Mouse (Mus musculus) brown adipose tissue, adult 24 weeks (tissue): ENCODE results near the gene Cyb561d2. TPM values are rescaled to one million over a fixed set of nuclear protein-coding genes. Genes with fewer than 3 reads are reported as not detected.
"Not testable (repeated sequence)": the region's sequence is repeated elsewhere in the genome, so short reads cannot be mapped to it uniquely, and the experiment has no call there.

Experiments
- H3K27ac ChIP-seq: fragments of 200-500 bp; replicated peaks from 2 replicates; pipeline ENCODE4 v1.5.1; 2012; ENCODE audit warnings: low read depth, mild to moderate bottlenecking, low read length
- H3K4me1 ChIP-seq: fragments of 200-500 bp; 2 replicates; pipeline ENCODE4 v1.6.1; 2012; ENCODE audit warnings: low read length, mixed read lengths; ENCODE audit not compliant: control insufficient read depth, insufficient read depth, insufficient read length
- H3K4me3 ChIP-seq: fragments of 200-500 bp; 2 replicates; pipeline ENCODE4 v1.5.1; 2012; ENCODE audit warnings: low read depth, mild to moderate bottlenecking, low read length, moderate library complexity; ENCODE audit not compliant: insufficient read depth
- polyA plus RNA-seq: library from polyadenylated mRNA; stranded (reverse); fragments of >200 nt; gene quantifications from 2 replicates; pipeline ENCODE4 v1.2.4, GENCODE M21; 2012; ENCODE audit not compliant: missing spikeins, insufficient read depth, insufficient read length

The Cyb561d2 gene
- polyA plus RNA-seq, 1 experiment, result 6.1 TPM

DNA sequence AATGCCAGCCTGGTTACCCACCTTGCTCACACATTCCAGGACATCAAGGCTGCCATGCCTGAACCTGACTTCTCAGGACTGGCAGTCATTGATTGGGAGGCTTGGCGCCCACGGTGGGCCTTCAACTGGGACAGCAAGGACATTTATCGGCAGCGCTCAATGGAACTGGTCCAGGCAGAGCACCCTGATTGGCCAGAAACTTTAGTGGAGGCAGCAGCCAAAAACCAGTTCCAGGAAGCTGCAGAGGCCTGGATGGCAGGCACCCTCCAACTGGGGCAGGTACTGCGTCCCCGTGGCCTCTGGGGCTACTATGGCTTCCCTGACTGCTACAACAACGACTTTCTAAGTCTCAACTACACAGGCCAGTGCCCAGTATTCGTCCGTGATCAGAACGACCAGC lies 35.9 kb upstream of the Cyb561d2 start:
- Histone ChIP-seq H3K4me1 (peaks cover 9% of the 10 kb centered on the region; the same call in 1 of the 2 replicates), H3K4me3 (peak overlapping the region; percentile 71), H3K27ac (peak overlapping the region; percentile 57)

DNA sequence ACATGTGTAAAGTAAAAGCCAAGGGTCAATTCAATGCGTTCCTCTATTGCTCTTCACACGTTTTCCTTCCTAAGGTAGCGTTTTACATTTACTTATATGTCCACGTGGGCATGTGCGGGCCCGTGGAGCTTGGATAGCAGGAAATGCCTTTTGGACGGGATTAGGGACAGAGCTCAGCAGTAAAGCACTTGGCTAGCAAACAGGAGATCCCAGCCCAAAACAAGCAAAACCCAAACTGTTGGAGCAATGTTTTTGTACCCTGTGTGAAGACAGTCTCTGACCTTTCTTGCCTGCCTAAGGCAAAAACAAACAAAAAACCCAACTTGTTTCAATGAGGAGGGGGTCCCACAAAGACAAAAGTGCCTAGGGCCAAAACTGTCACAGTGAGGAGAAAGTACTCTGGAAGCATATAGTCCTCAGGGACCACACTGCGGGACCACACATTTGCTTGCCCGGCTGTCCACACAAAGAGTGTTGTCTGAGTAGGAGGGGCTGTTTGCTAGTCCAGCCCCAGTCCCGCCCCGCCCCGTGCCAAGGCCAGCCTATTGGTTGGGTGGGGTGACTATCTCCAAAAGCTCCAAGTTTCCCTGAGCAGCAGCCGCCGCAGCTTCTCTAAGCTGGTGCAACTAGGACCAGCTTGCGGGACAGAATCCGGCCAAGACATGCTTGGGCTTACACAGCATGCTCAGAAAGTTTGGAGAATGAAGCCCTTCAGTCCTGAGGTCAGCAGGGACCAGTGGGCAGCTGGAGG lies 34.5 kb upstream of the Cyb561d2 start, which contains the start of gene Hyal1:
Gene Hyal1, plus strand, starts transcription at position 571 of the 751 bp plus-strand sequence.
- H3K27ac ChIP-seq, result peak within 1 kb of the TSS; percentile 56
- peaks cover 11% of the 10 kb centered on the region; the same call in 1 of the 2 replicates for H3K4me1 ChIP-seq
- peak within 1 kb of the TSS; percentile 71 for H3K4me3 ChIP-seq

DNA sequence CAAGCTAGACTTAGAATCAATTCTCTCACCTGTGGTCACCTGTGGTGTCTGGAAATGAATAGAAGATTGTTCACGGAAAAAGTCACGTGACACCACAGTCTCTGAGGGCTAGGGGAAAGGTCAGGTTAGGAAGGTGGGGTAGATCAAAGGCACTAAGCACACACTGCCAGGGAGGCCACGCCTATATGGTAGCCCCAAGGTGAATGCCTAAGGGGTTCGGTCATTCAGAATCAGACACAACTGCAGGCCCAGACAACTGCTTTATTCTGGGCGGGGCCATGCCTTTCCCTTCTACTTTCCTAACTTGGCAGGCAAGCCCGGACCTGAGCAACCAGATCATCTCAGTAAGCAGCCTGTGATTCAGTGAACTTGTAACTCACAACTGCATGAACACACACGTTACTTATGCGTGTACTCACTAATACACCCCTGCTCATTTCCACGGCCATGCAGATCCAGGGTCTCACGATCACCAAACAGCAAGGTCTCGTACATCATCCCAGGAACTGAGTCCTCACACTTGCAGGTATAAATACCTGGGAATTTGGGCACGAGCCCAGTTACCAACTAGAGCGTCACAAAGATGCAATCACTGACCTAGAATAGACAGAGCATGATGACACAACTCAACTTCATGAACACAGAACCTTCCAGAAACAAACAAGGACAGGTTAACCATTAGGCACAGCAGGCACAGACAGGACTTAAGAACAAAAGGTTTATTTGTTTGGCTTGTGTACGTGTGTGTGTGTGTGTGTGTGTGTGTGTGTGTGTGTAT lies 33.8 kb upstream of the Cyb561d2 start:
- H3K27ac ChIP-seq, result peak overlapping the region; percentile 48; the same call in 1 of the 2 replicates
- H3K4me3 ChIP-seq, result no peak overlapping the region
- peaks cover 18% of the 10 kb centered on the region for H3K4me1 ChIP-seq

DNA sequence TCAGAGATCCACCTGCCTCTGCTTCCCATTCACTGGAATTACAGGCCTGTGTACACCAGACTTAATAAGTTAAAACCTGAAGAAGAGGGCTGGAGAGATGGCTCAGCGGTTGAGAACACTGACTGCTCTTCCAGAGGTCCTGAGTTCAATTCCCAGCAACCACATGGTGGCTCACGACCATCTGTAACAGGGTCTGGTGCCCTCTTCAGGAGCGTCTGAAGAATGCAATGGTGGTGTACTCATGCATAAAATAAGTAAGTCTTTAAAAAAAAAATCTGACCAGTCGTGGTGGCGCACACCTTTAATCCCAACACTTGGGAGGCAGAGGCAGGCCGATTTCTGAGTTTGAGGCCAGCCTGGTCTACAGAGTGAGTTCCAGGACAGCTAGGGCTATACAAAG lies 31.8 kb upstream of the Cyb561d2 start:
- not testable (repeated sequence) for H3K27ac ChIP-seq, H3K4me3 ChIP-seq
- peaks cover 26% of the 10 kb centered on the region for H3K4me1 ChIP-seq

- H3K4me1 ChIP-seq, result peaks cover 28% of the 10 kb centered on the region
- H3K4me3 ChIP-seq, result no peak overlapping the region
- H3K27ac ChIP-seq, result no peak overlapping the region
Observed at GRCm38 (mm10) chr9:107572327-107572662, 30.3 kb upstream of the Cyb561d2 start.

DNA sequence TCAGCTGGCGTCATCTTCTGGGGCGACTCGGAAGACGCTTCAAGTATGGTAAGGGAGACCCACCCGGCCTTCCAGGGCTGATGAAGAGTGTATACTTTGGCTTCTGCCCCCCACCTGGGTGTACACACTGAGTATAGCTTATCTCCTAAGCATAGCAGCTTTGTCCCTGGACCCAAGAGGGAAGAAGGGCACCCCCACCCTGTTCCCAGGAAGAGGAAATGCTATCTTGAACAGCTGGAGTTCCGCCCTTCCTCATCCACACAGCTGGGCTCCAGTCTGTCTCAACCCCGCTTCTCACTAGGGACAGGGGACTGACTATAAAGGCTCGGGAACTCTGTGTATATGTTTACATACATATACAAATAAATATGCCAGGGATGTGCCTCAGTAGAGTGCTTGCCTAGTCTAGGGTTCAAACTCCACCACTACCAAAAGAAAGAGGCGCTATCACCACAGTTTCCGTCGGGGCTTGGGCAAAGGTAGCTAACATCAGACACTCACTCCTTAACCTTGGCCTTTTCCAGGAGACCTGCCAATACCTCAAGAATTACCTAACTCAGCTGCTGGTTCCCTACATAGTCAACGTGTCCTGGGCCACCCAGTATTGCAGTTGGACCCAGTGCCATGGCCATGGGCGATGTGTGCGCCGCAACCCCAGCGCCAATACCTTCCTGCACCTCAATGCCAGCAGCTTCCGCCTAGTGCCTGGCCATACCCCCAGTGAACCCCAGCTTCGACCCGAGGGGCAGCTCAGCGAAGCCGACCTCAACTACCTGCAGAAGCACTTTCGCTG lies 29.7 kb upstream of the Cyb561d2 start:
- Histone ChIP-seq H3K4me1 (peaks cover 27% of the 10 kb centered on the region), H3K4me3 (peak overlapping the region; percentile 87), H3K27ac (peak overlapping the region; percentile 47)

GRCm38 (mm10) chr9:107570845-107571244 lies 28.9 kb upstream of the Cyb561d2 start:
- Histone ChIP-seq H3K4me3 (peak overlapping the region; percentile 87), H3K27ac (peak overlapping the region; percentile 47; the same call in 1 of the 2 replicates), H3K4me1 (peaks cover 32% of the 10 kb centered on the region)

DNA sequence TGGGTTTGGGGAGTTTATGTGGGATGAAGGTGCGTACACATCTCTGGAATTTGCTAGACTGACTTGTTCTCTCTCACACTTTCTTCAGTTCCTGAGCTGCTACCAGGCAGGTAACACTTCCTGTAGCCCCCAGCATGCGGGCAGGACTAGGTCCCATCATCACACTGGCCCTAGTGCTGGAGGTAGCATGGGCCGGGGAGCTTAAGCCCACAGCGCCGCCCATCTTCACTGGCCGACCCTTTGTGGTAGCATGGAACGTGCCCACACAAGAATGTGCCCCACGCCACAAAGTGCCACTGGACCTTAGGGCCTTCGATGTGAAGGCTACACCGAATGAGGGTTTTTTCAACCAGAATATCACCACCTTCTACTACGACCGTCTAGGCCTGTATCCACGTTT lies 28.0 kb upstream of the Cyb561d2 start:
- H3K4me1 ChIP-seq, result peaks cover 32% of the 10 kb centered on the region
- H3K4me3 ChIP-seq, result peak overlapping the region; percentile 87
- H3K27ac ChIP-seq, result peak overlapping the region; percentile 99

DNA sequence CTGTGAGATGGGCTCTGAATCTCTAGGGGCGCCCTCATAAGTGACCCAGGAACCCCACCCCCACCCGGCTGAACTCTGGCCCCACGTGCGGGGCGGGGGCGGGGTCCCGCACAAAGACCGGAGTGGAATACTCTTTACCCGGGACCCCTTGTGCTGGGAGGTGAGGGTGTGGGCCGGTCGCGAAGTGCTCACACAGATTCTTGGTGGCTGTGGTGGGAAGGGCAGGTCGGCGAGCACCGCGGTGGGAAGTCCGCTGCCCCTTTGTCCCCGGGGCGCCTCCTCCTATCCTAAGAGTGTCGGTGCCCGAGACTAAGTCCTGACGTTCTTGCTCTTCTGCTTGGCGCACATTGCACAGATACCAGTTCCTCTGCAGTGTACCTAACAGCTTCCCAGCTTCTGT lies 27.3 kb upstream of the Cyb561d2 start:
- H3K4me3 ChIP-seq, result peak overlapping the region; percentile 87
- H3K27ac ChIP-seq, result peak overlapping the region; percentile 99
- peaks cover 34% of the 10 kb centered on the region for H3K4me1 ChIP-seq

GRCm38 (mm10) chr9:107568331-107569261 lies 26.6 kb upstream of the Cyb561d2 start:
- H3K4me1 ChIP-seq, result peaks cover 39% of the 10 kb centered on the region
- peak overlapping the region; percentile 99 for H3K27ac ChIP-seq
- peak overlapping the region; percentile 87 for H3K4me3 ChIP-seq

DNA sequence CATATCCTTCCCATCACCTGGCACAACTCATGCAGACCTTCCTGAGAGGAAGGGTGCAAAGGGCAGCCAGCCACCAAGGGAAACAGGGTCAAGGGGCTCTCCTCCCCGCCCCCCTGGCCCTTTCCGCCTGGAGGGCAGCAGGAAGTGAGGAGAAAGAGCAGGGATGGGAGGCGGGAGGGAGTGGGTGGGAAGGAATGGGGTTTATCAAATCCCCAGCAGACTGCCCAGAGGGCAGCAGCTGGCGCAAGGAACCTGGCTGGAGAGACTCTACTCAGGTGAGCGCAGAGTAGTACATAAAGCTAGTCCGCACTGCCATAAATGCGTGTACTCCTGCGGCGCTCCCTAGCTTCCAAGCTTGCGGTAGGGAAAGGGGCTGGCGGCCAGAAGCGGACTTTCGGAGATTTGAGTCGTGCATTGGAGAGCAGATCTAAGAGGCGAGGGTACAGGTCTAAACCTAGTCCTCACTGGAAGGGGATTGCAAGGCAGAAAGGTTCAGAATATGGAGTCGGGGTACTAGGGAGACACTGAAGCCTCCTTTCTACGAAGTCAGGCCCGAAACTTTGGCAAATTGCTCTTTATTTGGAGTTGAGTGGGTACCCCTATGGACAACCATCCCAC lies 25.8 kb upstream of the Cyb561d2 start, which contains the start of gene Hyal2:
Gene Hyal2, plus strand, starts transcription at position 244 of the 618 bp plus-strand sequence.
- Histone ChIP-seq H3K27ac (peak within 1 kb of the TSS; percentile 99), H3K4me1 (peaks cover 39% of the 10 kb centered on the region), H3K4me3 (peak within 1 kb of the TSS; percentile 87)

GRCm38 (mm10) chr9:107566855-107567254 lies 24.9 kb upstream of the Cyb561d2 start:
- Histone ChIP-seq H3K4me1 (peaks cover 36% of the 10 kb centered on the region), H3K27ac (peak overlapping the region; percentile 99), H3K4me3 (peak overlapping the region; percentile 87)

GRCm38 (mm10) chr9:107566041-107566709 lies 24.2 kb upstream of the Cyb561d2 start:
- peak overlapping the region; percentile 44 for H3K4me3 ChIP-seq
- peaks cover 33% of the 10 kb centered on the region for H3K4me1 ChIP-seq
- H3K27ac ChIP-seq, result peak overlapping the region; percentile 99
